Mouse (Mus musculus): Measurements from ENCODE around the gene Cd274.
"Not testable (repeated sequence)": the region's sequence is repeated elsewhere in the genome, so short reads cannot be mapped to it uniquely, and the experiment has no call there.

The Cd274 gene

GRCm38 (mm10) chr19:29393333-29393732 lies 26.1 kb downstream of the Cd274 start:
- DNase-seq (ENCODE audit: low spot score in 2 of 2), result no peak

- DNase-seq (ENCODE audit: low spot score in 2 of 2), result no peak
Measured at GRCm38 (mm10) chr19:29394721-29395120, 27.5 kb downstream of the Cd274 start.

GRCm38 (mm10) chr19:29396353-29396752 lies 29.1 kb downstream of the Cd274 start:
- DNase-seq (ENCODE audit: low spot score in 2 of 2), result no peak

- DNase-seq (ENCODE audit: low spot score in 2 of 2), result no peak
Measured at GRCm38 (mm10) chr19:29399786-29400185, 32.5 kb downstream of the Cd274 start.

GRCm38 (mm10) chr19:29400466-29400865 lies 33.2 kb downstream of the Cd274 start:
- DNase-seq (ENCODE audit: low spot score in 2 of 2), result no peak

- DNase-seq (ENCODE audit: low spot score in 2 of 2), result no peak
Measured at GRCm38 (mm10) chr19:29402621-29403020, 35.4 kb downstream of the Cd274 start.

GRCm38 (mm10) chr19:29403251-29403650 lies 36.0 kb downstream of the Cd274 start:
- no peak for DNase-seq (ENCODE audit: low spot score in 2 of 2)

- DNase-seq (ENCODE audit: low spot score in 2 of 2), result no peak
Measured at GRCm38 (mm10) chr19:29405388-29405787, 38.1 kb downstream of the Cd274 start.

- no peak for DNase-seq (ENCODE audit: low spot score in 2 of 2)
Measured at GRCm38 (mm10) chr19:29406042-29407017, 39.1 kb downstream of the Cd274 start.

GRCm38 (mm10) chr19:29410619-29411018 lies 43.4 kb downstream of the Cd274 start, which contains the start of gene Pdcd1lg2:
Gene Pdcd1lg2 (plus strand): TSS chr19:29410919.
- no peak for DNase-seq (ENCODE audit: low spot score in 2 of 2)

GRCm38 (mm10) chr19:29412476-29413420 lies 45.5 kb downstream of the Cd274 start:
- no peak for DNase-seq (ENCODE audit: low spot score in 2 of 2)

- DNase-seq (ENCODE audit: low spot score in 2 of 2), result no peak
Measured at GRCm38 (mm10) chr19:29414513-29414912, 47.3 kb downstream of the Cd274 start.

GRCm38 (mm10) chr19:29414917-29415316 lies 47.7 kb downstream of the Cd274 start:
- not testable (repeated sequence) for DNase-seq (ENCODE audit: low spot score in 2 of 2)

- DNase-seq (ENCODE audit: low spot score in 2 of 2), result no peak
Measured at GRCm38 (mm10) chr19:29416393-29416902, 49.2 kb downstream of the Cd274 start.

- no peak for DNase-seq (ENCODE audit: low spot score in 2 of 2)
Measured at GRCm38 (mm10) chr19:29417188-29417587, 49.9 kb downstream of the Cd274 start.

- no peak for DNase-seq (ENCODE audit: low spot score in 2 of 2)
Measured at GRCm38 (mm10) chr19:29417894-29418293, 50.6 kb downstream of the Cd274 start.

GRCm38 (mm10) chr19:29418661-29419115 lies 51.4 kb downstream of the Cd274 start:
- no peak for DNase-seq (ENCODE audit: low spot score in 2 of 2)

- no peak for DNase-seq (ENCODE audit: low spot score in 2 of 2)
Measured at GRCm38 (mm10) chr19:29419506-29419905, 52.3 kb downstream of the Cd274 start.

- DNase-seq (ENCODE audit: low spot score in 2 of 2), result no peak
Measured at GRCm38 (mm10) chr19:29419946-29420345, 52.7 kb downstream of the Cd274 start.

- no peak for DNase-seq (ENCODE audit: low spot score in 2 of 2)
Measured at GRCm38 (mm10) chr19:29420397-29420796, 53.1 kb downstream of the Cd274 start.

GRCm38 (mm10) chr19:29422013-29422645 lies 54.9 kb downstream of the Cd274 start:
- no peak for DNase-seq (ENCODE audit: low spot score in 2 of 2)
